Mouse (Mus musculus) forebrain, embryonic 13.5 days (tissue): Measurements from ENCODE around the gene Bach1. TPM values are rescaled to one million over a fixed set of nuclear protein-coding genes. Genes with fewer than 3 reads are reported as not detected.

Experiments
- ATAC-seq: fragments of 200-750 bp; cut with Nextera tagmentation; 2 replicates; pipeline ENCODE4 v1.8.0; 2017
- H3K27ac ChIP-seq: fragments of 300-500 bp; sonication (generic); 2 replicates; pipeline ENCODE4 v1.5.1; 2015; ENCODE audit warnings: inconsistent platforms, mild to moderate bottlenecking, moderate library complexity
- H3K27me3 ChIP-seq: fragments of 300-500 bp; sonication (generic); 2 replicates; pipeline ENCODE4 v1.6.1; 2015; ENCODE audit warnings: mild to moderate bottlenecking, inconsistent platforms
- H3K36me3 ChIP-seq: fragments of 300-500 bp; sonication (generic); 2 replicates; pipeline ENCODE4 v1.6.1; 2015; ENCODE audit warnings: mild to moderate bottlenecking, inconsistent platforms; ENCODE audit not compliant: poor library complexity, severe bottlenecking
- H3K4me1 ChIP-seq: fragments of 300-500 bp; sonication (generic); 2 replicates; pipeline ENCODE4 v1.6.1; 2015; ENCODE audit warnings: inconsistent platforms
- H3K4me2 ChIP-seq: fragments of 300-500 bp; sonication (generic); 2 replicates; pipeline ENCODE4 v1.6.1; 2015; ENCODE audit warnings: inconsistent platforms, mild to moderate bottlenecking, moderate library complexity
- H3K4me3 ChIP-seq: fragments of 300-500 bp; sonication (generic); 2 replicates; pipeline ENCODE4 v1.5.1; 2015; ENCODE audit warnings: mild to moderate bottlenecking, inconsistent platforms
- H3K9ac ChIP-seq: fragments of 300-500 bp; sonication (generic); 2 replicates; pipeline ENCODE4 v1.6.1; 2015; ENCODE audit warnings: mild to moderate bottlenecking, inconsistent platforms
- H3K9me3 ChIP-seq: fragments of 300-500 bp; sonication (generic); replicated peaks from 2 replicates; pipeline ENCODE4 v1.6.1; 2016; ENCODE audit warnings: inconsistent platforms
- WGBS: fragments of 180-500 bp; shearing (Covaris S2); methylation state at CpG from one replicate; pipeline ENCODE4 v1.1.7; 2015; 5-methylcytosine and 5-hydroxymethylcytosine counted together
- polyA plus RNA-seq: library from polyadenylated mRNA; unstranded; fragments of >200 nt; fragmentation: Nextera tagmentation; extraction: Ambion mirVana; gene quantifications from 2 replicates; pipeline ENCODE4 v1.2.1, GENCODE M21; 2015

The Bach1 gene
- polyA plus RNA-seq, 1 experiment from 2014 or later: 20.7 TPM

DNA sequence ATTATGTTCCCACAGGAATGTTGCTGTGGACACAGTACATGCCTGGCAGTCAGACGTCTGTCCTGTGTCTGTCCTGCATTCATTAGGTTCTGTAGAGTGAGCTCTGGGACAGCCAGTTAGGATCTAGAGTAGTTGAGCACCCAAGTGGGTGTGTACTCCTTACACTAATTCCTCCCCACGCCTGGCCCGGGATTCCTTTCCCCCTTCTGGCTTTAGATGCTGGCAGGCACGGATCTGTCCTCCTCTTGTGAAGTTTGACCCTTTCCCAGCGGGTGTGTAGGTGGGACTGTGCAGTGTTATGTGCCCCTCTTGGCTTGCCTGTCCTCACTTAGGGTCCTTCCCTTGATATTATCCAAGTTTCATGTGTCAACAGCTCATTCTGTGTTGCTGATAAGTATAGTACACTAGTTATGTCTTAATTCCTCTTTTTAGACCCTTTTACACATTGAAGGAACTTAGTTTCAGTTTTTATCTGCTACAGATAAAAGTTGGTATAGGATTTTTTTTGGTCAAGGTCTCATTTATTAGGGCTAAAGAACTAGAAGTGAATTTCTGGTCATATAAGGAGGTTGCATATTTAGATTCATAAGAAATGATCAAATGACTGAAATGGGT, 18.4 kb downstream of the Bach1 start:
- H3K36me3 ChIP-seq: peaks cover 36% of the 10 kb centered on the region
- H3K4me1 ChIP-seq: 0 out of 2 replicates have a peak, but pooled peaks cover 3% of the 10 kb centered on the region
- H3K27ac ChIP-seq: no peak overlapping the region
- no peaks in the 10 kb centered on the region for H3K9me3 ChIP-seq
- H3K9ac ChIP-seq: no peak overlapping the region
- no peak overlapping the region for H3K4me3 ChIP-seq
- 74% methylated on average over 5 of the region's 5 CpGs for WGBS
- no peaks in the 10 kb centered on the region for H3K27me3 ChIP-seq
- H3K4me2 ChIP-seq: no peak overlapping the region
- ATAC-seq: no peak

DNA sequence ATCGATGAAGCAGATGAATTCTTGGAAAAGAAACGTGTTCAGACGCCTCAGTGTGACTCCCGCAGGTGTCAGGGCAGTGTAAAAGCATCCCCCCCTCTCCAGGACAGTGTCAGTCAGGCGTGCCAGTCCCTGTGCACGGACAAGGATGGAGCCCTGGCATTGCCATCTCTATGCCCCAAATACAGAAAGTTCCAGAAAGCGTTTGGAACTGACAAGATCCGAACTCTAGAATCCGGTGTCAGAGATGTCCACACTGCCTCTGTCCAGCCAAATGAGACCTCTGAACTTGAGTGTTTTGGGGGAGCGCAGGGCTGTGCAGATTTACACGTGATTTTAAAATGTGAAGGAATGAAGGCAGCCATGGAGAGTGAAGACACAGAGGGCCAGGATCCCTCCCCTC, 20.3 kb downstream of the Bach1 start:
- no peak for ATAC-seq
- H3K9ac ChIP-seq: no peak overlapping the region
- peaks cover 53% of the 10 kb centered on the region for H3K36me3 ChIP-seq
- no peak overlapping the region for H3K4me3 ChIP-seq
- H3K4me2 ChIP-seq: no peak overlapping the region
- WGBS: 94% methylated on average over 11 of the region's 11 CpGs
- H3K27ac ChIP-seq: no peak overlapping the region
- no peaks in the 10 kb centered on the region for H3K4me1 ChIP-seq
- H3K9me3 ChIP-seq: no peaks in the 10 kb centered on the region
- no peaks in the 10 kb centered on the region for H3K27me3 ChIP-seq

DNA sequence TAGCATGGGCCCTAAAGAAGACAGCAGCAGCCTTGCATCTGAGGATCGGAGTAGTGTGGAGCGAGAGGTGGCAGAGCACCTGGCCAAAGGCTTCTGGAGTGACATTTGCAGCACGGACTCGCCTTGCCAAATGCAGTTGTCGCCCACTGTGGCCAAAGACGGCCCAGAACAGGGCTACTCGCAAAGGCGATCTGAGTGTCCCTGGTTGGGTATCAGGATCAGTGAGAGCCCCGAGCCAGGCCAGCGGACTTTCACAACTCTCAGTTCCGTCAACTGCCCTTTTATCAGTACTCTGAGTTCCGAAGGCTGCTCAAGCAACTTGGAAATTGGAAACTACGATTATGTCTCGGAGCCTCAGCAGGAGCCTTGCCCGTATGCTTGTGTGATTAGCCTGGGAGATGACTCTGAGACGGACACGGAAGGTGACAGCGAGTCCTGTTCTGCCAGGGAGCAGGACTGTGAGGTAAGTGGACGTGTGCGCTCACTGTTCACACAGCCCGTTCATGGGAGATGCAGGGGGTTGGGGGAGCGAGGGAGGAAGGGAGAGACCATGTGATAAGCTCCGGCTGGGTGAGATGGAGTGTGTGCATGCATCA, 21.0 kb downstream of the Bach1 start:
- Histone ChIP-seq H3K9me3 (no peaks in the 10 kb centered on the region), H3K36me3 (peaks cover 60% of the 10 kb centered on the region), H3K9ac (no peak overlapping the region), H3K27ac (no peak overlapping the region), H3K4me2 (no peak overlapping the region), H3K27me3 (no peaks in the 10 kb centered on the region), H3K4me3 (no peak overlapping the region), H3K4me1 (no peaks in the 10 kb centered on the region)
- no peak for ATAC-seq
- 92% methylated on average over 23 of the region's 23 CpGs for WGBS

DNA sequence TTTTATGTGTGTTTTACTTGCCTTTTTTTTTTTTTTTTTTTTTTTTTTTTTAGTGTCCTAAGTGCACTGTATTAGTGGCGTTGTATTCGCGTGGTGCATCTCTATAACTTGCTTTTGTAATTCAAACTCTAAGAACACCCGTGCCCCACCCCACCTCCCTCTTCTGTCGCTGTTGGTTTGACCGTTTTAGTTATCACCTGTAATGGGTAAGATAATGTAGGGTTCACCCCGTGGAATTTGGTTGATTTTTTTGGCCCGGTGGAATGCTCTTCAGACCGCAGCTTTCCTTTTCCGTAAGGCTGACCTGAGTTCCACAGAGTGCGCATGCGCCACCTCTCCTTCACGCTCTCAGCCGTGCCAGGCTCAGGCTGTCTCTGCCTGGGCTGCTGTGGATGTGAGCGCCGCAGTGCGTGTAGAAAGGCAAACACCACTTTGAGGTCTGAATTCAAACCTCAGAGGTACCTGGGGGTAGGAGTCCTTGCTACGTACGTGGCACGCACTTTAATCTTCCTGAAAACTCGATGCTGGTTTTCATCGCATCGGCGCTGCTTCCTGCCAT, 22.2 kb downstream of the Bach1 start:
- 95% methylated on average over 24 of the region's 24 CpGs for WGBS
- no peak overlapping the region for H3K4me3 ChIP-seq
- H3K4me1 ChIP-seq: no peaks in the 10 kb centered on the region
- no peak overlapping the region for H3K4me2 ChIP-seq
- H3K9me3 ChIP-seq: no peaks in the 10 kb centered on the region
- no peak overlapping the region for H3K27ac ChIP-seq
- no peaks in the 10 kb centered on the region for H3K27me3 ChIP-seq
- no peak for ATAC-seq
- no peak overlapping the region for H3K9ac ChIP-seq
- H3K36me3 ChIP-seq: peaks cover 63% of the 10 kb centered on the region

DNA sequence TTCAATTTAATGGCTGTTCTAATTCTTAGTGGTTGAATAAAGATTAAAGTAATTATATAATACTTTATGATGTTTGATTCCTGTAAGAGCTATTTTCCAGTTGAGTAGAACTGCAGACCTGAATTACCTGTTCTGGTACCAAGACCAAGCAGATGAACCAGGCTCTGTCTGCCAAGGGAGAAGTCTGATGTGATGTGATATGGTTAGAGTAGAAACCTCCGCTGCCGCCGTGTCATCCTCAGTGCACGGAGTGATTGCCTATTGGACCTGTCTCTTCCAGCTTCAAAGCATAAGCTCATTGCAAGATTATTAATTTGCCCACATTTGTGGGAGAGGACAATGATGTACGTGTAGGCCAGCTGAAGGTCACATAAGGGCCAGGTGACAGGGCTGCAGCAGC, 24.1 kb downstream of the Bach1 start:
- Histone ChIP-seq H3K27me3 (no peaks in the 10 kb centered on the region), H3K4me1 (peaks cover 7% of the 10 kb centered on the region; the same call in 1 of the 2 replicates), H3K9me3 (no peaks in the 10 kb centered on the region), H3K4me2 (no peak overlapping the region), H3K27ac (no peak overlapping the region), H3K4me3 (no peak overlapping the region), H3K9ac (no peak overlapping the region), H3K36me3 (peaks cover 73% of the 10 kb centered on the region)
- WGBS: 94% methylated on average over 5 of the region's 5 CpGs
- ATAC-seq: no peak

DNA sequence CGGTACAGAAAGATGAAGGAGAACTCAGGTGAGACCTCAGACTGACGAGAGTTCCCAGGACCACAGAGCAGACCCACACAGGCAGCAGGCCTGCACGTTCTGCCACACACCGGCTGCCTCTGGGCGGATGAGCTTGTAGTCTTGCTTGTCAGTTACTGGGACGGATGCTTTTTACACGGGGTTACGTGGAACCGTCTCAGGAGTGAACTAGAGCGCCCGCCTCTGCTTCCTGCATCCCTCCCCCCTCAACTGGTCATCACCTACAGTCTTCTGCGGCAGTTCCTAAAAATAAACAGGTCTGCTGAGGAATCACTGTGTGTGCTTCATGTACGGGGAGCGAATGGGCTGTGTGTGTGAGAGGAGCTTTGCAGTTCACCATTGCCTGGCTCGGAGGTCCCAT, 24.7 kb downstream of the Bach1 start:
- 95% methylated on average over 15 of the region's 15 CpGs for WGBS
- no peak for ATAC-seq
- H3K9ac ChIP-seq: no peak overlapping the region
- peaks cover 79% of the 10 kb centered on the region for H3K36me3 ChIP-seq
- no peak overlapping the region for H3K27ac ChIP-seq
- no peaks in the 10 kb centered on the region for H3K27me3 ChIP-seq
- no peaks in the 10 kb centered on the region for H3K9me3 ChIP-seq
- H3K4me1 ChIP-seq: peaks cover 7% of the 10 kb centered on the region; the same call in 1 of the 2 replicates
- no peak overlapping the region for H3K4me2 ChIP-seq
- no peak overlapping the region for H3K4me3 ChIP-seq

DNA sequence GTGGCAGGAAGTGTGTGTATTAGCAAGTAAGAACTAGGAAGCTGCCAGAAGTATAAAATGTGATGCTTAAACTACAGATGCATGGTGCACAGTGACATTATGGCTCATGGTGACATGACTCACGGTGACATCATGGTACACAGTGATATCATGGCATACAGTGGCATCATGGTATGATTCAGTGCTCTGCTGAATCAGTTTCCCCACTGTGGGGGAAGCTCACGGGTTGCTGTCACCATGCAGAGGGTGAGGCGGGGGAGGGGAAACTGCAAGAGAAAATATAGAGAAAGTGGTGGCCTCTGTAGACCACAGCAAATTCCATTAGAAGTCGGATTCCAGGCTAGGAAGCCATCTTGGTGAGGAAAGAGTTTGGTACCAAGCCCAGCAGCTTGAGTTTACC, 26.1 kb downstream of the Bach1 start:
- Histone ChIP-seq H3K27ac (no peak overlapping the region), H3K4me2 (no peak overlapping the region), H3K4me1 (peaks cover 7% of the 10 kb centered on the region; the same call in 1 of the 2 replicates), H3K9me3 (no peaks in the 10 kb centered on the region), H3K4me3 (no peak overlapping the region), H3K9ac (no peak overlapping the region), H3K27me3 (no peaks in the 10 kb centered on the region), H3K36me3 (peaks cover 78% of the 10 kb centered on the region)
- 94% methylated on average over 4 of the region's 4 CpGs for WGBS
- peak; percentile 20; the same call in 1 of the 2 replicates for ATAC-seq

DNA sequence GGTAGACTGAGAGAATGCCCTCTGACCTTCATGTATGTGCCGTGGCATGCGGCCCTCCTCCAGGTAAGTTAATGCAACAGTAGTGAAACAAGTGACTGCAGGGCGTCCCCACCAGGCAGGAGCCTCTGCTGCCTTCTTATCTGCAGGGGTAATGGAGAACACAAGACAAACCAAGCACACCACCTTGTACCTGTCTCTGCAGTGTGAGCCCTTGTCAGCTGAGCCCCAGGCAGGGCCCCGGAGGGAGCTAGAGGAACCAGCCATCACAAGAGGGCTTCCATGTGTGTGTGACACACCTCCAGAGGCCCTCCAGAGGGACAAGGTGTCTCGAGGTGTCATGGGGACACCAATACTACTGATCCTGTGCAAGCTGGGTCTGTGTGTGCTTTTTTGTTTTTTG, 26.5 kb downstream of the Bach1 start:
- Histone ChIP-seq H3K4me3 (no peak overlapping the region), H3K9me3 (no peaks in the 10 kb centered on the region), H3K4me2 (no peak overlapping the region), H3K9ac (no peak overlapping the region), H3K36me3 (peaks cover 78% of the 10 kb centered on the region), H3K4me1 (peaks cover 7% of the 10 kb centered on the region; the same call in 1 of the 2 replicates), H3K27ac (no peak overlapping the region), H3K27me3 (no peaks in the 10 kb centered on the region)
- ATAC-seq: no peak
- WGBS: 96% methylated on average over 5 of the region's 5 CpGs

DNA sequence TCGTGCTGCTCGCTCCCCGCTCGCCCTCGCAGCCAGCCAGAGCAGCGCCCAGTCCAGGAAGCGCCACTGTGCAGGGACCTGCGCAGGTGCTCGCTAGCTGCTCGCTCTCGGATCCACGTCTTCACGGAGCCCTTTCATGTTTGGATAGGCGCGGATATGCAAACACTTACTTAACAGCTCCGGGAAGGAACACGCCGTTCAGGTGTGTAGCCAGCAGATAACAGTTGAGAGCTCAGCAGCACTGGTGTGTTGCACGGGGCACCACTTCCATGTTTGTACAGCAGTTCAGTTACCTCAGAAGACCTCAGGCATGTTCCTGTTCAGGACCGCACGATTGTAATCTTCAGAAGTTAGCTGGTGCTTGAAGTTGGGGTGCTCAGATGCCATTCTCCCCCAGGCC, 27.2 kb downstream of the Bach1 start:
- Histone ChIP-seq H3K4me1 (peaks cover 7% of the 10 kb centered on the region; the same call in 1 of the 2 replicates), H3K9me3 (no peaks in the 10 kb centered on the region), H3K4me3 (no peak overlapping the region), H3K27me3 (no peaks in the 10 kb centered on the region), H3K36me3 (peaks cover 82% of the 10 kb centered on the region), H3K27ac (no peak overlapping the region), H3K9ac (no peak overlapping the region), H3K4me2 (no peak overlapping the region)
- no peak for ATAC-seq
- 96% methylated on average over 21 of the region's 21 CpGs for WGBS

DNA sequence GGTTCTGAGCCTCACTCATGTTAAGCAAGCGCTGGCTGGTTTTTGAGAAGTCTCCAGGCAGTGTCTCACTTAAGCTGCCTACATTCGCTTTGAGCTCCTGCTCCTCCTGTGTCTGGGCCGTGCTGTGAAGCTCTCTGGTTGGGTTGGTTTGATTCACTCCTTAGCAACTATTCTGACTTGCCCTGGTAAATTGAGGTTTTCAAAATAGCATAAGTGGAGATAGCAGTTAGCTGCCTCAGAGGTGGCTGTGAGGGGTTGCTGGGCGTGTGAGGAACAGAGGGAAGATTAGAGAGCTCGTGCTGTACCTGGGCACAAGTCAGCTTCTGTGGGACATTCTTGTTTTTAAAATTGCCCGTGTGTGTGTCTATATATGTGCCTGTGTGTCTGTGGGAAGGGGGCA, 27.6 kb downstream of the Bach1 start:
- peaks cover 7% of the 10 kb centered on the region; the same call in 1 of the 2 replicates for H3K4me1 ChIP-seq
- H3K9me3 ChIP-seq: no peaks in the 10 kb centered on the region
- no peak overlapping the region for H3K27ac ChIP-seq
- H3K9ac ChIP-seq: no peak overlapping the region
- ATAC-seq: no peak
- no peaks in the 10 kb centered on the region for H3K27me3 ChIP-seq
- H3K36me3 ChIP-seq: peaks cover 82% of the 10 kb centered on the region
- H3K4me3 ChIP-seq: no peak overlapping the region
- 93% methylated on average over 6 of the region's 6 CpGs for WGBS
- no peak overlapping the region for H3K4me2 ChIP-seq

DNA sequence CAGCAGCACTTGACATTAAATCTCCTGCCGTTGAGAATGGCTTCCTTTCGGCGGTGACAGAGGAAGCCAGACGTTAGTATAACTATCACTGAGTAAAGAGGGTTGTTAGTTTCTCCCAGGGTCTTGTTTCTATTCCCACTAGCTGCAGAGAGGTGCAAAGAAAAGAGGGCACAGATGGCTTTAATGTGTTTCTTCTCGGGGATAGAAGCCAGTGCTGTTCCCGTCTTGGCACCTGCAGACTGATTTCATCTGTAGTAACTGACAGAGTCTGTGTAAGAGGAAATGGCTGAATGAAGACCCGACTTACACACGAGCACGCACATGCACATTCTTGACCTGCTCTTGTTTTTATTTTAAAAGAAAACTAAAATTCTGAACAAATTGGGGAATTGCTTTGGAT, 28.5 kb downstream of the Bach1 start:
- Histone ChIP-seq H3K9ac (no peak overlapping the region), H3K9me3 (no peaks in the 10 kb centered on the region), H3K4me2 (no peak overlapping the region), H3K4me1 (peaks cover 7% of the 10 kb centered on the region; the same call in 1 of the 2 replicates), H3K27ac (no peak overlapping the region), H3K36me3 (peaks cover 78% of the 10 kb centered on the region), H3K4me3 (no peak overlapping the region), H3K27me3 (no peaks in the 10 kb centered on the region)
- 77% methylated on average over 9 of the region's 9 CpGs for WGBS
- ATAC-seq: no peak

DNA sequence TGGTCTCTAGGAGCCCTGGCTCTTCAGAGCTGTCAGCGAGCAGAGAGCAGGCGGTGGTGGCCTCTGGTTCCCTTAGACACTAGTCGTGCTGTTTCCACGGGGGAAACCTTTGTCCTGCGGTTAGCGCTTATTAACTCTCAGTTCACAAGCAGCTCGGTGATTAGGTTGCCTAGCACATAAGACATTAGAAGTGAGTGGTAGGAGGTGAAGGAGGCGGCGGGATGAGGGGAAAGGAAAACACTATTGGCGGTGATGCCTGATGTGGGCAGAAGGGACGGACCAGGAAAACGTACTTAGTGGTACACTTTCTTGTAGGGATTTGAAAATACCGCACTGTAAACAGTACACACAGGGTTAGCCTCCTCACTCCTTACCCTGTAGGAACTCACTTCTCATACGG, 29.2 kb downstream of the Bach1 start:
- H3K4me1 ChIP-seq: peaks cover 7% of the 10 kb centered on the region; the same call in 1 of the 2 replicates
- H3K9me3 ChIP-seq: no peaks in the 10 kb centered on the region
- H3K27me3 ChIP-seq: no peaks in the 10 kb centered on the region
- H3K4me3 ChIP-seq: no peak overlapping the region
- H3K27ac ChIP-seq: no peak overlapping the region
- H3K4me2 ChIP-seq: no peak overlapping the region
- 70% methylated on average over 14 of the region's 14 CpGs for WGBS
- ATAC-seq: no peak; the same call in 1 of the 2 replicates
- H3K36me3 ChIP-seq: peaks cover 73% of the 10 kb centered on the region
- no peak overlapping the region for H3K9ac ChIP-seq
